Mouse (Mus musculus) urinary bladder, postnatal 36 days (tissue): ENCODE data around the gene 6430548M08Rik.
A peak's percentile ranks its signal among the peaks of the same experiment; 100 is the strongest.

Source experiments
- DNase-seq, 2 experiments: peaks; one replicate each; pipeline ENCODE4 v3.0.0; 2022; ENCODE audit warnings: low spot score in 2 of 2, mixed read lengths in 1 of 2

6430548M08Rik gene

DNA sequence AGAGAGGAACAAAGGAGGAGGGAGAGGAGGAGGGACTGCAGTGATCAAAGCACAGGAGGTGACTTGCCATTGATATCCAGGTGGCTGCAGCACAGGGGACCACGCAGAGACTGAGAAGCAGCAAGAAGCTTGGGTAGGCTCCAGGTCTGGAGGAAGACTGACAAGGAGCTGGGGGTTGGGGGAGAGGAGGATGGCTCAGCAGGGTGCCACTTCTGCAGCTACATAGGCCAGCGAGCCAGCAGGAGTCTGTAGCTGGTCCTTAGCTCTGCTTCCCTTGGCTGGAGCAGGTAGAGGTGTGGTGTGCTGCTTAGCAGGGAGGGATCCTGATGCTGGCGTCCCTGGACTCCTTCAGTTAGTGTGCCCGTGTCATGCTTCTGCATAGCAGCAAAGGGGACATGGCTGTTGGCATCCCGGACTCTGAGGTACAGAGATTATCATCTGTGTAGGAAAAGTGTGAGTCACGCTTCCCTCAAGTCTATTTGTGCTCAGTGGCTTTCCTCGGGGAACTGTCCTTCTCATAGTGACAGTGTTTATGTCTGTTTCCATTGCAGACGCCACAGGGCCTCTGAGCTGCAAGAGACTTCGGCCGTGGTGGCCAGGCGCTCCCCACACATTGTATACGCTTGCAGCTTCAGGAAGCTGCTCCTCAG, 30.8 kb downstream of the 6430548M08Rik start:
- no peak for DNase-seq

DNA sequence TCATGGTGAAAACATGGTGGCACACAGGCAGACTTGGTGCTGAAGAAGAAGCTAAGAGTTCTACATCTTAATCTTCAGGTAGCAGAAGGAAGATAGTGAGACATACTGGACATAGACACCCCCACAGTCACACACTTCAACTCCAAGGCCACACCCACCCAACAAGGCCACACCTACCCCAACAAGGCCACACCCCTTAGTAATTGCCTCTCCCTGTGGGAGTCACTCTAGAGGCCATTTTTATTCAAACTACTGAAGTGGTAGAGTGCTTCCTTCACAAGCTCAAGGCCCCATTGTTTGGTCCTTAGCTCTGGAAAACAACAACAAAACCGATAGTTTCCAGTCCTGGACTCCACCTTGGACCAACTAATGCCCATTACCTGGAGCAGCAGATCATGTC, 32.1 kb downstream of the 6430548M08Rik start:
- no peak for DNase-seq

DNA sequence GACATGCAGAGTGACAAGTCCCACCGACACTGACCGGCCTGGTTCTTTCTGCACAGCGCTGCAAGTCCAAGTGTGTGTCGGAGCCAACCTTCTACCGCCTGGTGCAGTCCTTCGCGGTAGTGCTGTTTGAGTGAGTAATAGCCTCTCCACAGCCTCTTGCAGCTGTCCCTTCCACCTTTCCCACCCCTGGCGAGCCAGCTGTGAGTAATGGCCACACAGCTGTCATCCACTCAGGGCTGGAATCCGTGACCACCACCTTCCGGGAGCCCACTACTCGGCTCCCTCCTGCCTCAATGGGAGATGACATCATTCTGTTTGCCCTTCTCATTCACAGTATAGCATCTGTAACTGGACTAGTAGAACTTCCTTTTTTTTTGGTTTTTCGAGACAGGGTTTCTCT, 36.1 kb downstream of the 6430548M08Rik start:
- no peak for DNase-seq

DNA sequence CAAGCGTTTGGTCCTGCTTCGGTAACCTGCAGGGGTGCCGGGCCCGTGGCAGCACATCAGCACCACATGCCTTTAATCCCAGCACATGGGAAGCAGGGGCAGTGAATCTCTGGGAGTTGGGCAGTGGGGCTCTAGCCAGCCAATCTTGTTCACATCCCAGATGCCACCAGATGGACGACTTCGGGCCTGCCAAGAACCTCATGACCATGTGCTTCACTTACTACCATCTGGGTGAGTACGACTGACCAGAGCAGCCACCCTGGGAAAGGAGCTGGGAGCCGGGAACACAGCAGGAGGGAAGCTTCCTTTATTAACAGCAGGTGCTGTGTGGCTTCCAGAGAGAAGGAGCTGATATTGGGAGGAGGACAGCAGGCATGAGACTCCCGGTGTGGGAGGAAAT, 37.2 kb downstream of the 6430548M08Rik start:
- DNase-seq, result no peak

DNA sequence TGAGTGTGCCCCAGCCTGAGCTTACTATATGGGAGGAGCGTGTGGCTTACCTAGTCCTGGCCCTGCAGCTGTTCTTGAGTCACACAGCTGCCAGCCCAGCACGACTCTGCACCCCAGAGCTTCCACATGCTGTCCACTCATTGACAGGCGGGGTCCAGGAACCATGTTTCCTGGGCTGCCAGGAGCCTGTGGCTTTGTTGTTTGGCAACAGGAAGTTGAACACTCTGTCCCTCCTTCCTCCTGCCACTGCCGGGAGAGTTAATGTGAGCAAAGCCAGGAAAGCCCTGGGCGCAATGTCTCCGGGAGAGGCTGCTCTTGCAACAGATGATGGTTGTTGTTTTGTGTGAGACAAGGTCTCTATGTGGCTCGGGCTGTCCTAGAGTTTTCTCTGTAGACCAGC, 38.7 kb downstream of the 6430548M08Rik start:
- DNase-seq, result no peak

DNA sequence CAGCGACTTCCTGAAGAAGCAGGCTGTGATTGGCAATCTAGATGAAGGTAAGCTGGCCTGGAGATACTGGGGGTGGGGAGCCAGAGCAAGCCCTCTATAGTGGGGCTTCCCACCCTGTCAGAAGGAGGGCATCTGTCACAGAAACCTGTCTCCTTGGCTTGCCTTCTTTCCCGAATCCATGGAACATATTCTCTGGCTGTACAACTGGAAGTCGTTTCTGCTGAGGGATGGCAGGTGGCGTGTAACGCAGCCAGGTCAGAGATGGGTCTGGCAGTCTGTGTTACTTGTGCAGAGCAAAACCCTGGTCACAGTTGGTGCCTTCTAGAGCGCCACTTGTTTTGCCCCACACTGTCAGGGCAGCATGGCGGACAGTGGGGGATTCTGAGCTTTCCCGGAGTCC, 46.4 kb downstream of the 6430548M08Rik start:
- DNase-seq, result no peak

DNA sequence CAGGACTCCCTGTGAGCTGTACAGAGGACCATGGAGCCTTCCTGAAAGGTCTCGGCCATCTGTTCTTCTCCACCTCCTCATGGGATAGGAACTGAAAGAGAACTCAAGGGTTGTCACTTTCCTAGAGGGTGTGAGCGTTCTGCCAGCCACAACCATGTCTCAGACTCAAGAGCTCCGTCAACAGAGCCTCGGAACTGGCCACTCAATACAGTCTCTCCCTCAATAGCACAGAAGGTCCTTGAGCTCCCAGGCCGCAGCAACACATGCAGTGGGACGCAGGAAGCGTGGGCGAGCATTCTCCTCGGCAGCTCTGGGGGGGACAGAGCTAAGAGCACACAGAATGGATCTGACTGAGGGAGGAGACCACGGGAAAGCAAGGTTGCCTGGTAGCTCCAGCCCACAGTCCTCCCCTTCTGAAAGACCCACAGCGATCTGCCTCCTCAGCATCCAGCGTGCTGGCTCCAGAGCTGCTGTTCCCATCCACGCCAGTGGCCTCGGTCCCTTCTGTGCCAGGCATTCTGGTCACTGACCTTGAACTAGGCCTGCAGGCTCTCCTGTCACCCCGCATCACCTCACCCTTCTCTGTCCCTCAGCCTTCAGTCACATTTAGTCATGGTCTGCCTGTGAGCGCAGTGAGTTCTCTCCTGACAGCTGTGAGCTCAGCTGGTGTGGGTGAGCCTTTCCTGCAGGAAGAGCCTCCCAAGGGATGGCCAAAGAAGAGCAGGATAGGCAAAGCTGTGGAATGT, 47.9 kb downstream of the 6430548M08Rik start:
- no peak for DNase-seq

DNA sequence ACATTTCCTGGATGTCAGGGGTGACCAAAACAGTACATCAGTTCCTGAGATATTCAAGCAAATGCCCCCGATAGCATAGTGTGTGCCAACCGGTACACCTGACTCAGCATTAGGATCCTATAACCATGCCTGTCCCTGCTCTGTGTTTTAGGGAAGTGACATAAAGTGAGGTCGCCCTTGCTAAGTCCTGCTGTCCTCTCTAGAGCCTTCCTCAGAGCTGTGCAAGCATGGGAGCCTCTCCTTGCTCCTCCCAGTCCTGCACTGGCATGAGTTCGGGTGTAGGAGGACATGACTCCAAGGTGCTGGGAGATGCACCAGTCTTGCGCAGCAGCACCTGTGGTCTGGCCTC, 48.4 kb downstream of the 6430548M08Rik start:
- no peak for DNase-seq

DNA sequence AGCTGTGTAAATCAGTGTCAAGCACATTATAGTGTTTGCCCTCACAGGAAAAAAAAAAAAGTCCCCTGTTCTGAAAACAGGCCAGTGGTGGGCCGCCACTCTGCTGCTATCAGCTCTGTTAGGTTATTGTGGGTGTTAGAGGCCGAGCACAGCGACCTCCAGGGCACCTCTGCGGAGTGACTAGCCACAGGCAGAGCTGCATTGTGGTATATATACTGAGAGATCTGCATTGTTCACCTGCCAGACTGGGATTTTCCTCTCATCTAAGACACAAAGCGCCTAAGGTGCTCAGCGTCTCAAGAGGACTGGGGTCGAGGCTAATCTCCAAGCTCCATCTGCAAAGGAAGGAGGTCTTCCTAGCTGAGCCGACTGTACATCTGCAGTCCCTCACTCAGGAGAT, 49.4 kb downstream of the 6430548M08Rik start:
- DNase-seq, result no peak

DNA sequence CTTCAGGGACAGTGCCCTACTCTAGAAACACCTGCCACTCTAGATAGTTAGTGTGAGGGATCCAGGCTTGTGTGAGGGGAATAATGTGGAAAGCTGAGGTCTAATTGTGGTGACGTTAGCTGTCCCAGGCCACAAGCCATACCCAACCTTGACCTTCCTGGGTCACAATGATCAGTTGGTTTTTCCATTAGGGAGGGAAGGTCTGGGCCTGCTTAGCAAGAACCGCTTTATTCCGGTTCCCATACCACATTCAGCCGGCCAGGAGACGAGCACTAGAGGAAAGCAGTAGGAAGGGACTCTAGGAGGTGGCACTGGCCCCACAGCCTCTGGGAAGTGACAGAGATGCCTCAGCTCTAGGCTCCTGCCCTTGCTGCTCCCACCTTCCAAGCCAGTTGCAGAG, 50.1 kb downstream of the 6430548M08Rik start:
- DNase-seq, result no peak

DNA sequence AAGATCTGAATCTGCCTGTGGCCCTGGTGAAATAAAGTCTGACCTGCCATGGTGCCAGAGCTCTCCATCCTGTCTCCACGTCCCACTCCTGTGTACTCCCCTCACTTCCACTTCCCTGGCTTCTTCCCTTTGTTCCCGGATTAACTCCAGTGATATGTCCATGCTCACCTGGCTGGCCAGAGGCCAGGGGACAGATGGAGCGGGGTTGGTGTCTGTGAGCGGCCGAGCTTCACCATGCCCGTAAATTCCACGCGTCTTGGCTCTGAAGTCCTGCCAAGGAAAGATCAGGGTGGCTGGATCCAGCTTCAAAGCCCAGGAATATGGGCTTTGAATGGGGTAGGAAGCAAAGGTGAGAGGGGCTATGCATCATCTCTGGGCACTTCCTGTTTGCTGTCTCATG, 53.2 kb downstream of the 6430548M08Rik start:
- no peak for DNase-seq

DNA sequence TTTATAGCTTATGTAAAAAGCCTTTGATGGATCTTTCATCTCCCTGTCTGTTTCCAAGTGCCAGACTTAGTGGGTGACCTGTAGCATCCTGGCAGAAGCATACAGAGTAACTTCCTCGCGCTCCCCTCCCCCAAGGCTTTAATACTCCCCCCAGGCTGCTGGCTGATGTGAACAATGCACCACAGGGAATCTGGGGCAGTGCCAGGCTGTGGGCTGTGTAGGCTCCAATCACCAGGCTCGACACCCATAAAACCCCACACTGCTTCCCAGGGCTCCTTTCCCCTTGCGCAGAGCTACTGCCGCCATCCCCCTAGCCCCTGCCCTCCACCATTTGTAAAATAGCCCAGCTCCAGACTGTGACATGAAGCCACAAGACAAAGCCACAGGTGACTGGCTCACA, 53.9 kb downstream of the 6430548M08Rik start:
- DNase-seq, result no peak

DNA sequence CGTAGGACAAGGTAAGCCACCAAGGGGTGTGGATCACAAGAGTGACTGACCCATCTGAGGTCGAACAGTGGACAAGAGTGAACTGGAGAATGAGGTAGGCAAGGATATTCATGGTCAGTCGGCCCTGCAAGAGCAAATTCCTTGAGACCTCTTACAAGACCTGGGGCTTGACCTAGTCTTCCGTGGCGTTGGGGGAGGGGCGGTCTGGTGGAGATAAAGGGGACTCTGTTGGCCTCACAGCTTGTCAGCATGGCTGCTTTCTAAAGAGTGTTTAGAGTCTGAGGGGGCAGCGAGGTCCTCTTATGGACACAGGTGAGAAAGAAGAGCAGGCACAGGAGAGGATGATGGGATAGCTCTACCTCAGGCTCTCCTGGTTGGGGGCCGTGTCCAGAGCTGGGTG, 55.2 kb downstream of the 6430548M08Rik start:
- DNase-seq, result no peak

DNA sequence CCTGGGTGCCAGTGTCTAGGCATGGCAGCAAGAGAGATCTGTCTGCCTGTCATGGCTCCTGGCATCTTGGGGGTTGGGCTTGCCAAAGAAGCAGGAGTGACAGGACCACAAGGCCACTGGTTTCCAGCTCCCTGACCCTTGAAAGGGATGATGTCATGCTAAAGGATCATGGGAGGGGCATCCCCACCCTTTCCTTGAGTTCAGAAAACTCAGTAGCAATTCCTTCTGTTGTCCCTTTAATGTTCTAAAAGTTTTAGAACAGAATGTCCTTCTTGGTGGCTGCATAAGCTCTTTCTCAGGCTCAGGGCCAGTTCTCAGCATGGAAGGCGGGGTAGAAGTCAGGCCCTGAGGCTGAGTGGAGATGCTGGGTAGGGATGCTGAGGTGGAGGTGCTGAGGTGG, 59.2 kb downstream of the 6430548M08Rik start:
- no peak for DNase-seq

DNA sequence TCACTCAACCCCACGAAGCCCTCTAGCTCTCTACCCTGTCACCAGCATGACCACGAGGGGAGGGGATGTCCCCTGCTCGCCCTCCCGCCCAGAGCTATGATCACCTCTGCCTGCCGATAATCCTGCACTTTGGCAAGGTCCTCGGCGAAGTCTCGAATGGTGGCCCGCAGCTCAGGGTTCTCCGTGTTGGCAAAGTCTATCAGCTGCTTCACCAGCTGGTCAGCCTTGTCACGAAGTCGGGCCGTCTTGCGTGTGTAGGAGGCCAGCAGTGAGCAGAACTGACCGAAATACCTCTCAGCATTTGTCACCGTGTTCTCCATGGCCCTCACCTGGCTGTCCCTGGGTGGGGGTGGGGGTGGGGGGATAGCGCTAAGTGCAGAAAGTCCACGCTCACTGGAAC, 60.7 kb downstream of the 6430548M08Rik start:
- DNase-seq, result no peak

DNA sequence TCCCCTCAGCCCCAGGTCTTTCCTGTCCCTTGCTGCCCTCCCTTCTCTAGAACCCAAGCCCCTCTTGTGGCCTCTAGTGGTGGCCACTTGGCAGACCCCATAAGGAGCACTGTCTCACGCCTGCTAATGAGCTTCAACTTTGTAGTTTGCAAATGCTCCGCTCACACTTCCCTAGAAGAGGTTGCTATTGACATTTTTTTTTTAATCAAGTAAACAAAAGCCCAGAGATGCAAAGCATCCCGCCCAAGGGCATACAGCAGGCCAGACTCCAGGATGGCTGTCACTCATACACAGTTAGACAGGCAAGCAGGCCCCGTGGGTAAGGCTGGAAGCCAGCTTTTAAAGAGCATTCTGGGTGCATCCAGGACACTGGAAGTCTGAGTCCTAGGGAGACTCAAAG, 62.7 kb downstream of the 6430548M08Rik start:
- DNase-seq, result no peak

DNA sequence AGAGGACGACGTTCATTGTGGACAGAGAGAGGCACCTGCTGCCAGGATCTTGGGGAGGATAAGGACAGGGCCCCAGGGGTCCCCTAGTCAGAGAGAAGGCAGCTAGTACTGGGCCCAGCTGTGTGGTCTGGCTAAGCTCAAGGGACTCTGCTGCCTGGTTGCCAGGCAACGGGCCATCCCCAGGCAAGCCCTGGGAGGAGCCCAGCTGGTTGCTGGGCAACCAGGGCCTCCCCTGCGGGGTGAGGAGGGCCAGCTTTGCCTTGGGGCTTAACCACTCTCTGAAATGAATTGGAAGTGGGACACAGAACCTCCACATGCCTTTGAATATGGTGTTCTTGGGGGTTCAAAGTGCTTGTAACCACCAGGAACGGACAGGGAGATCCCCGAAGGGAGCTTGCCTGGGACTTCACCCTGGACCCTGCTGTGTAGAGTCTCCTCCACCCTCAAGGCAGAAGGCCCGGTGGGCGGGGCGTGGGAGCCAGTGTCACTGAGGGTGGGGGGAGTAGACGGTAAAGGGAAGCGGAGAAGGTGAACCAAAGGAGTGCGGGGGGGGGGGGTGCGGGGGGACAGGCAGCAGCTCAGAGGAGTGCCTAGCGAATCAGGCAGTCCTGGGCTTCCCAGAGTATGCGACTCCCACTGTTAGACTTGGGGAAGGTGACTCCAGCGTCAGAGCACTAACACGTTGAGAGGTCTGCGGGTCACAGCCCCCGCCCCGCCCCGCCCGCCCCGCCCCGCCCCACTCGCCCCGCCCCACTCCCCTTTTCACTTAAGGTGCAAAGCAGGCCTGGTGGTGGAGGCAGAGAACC, 63.6 kb downstream of the 6430548M08Rik start, which contains the start of gene Fam92b:
Gene Fam92b, minus strand, starts transcription at position 149 of the 806 bp plus-strand sequence.
- DNase-seq, result peak in 1 of 2 experiments; percentile 24

DNA sequence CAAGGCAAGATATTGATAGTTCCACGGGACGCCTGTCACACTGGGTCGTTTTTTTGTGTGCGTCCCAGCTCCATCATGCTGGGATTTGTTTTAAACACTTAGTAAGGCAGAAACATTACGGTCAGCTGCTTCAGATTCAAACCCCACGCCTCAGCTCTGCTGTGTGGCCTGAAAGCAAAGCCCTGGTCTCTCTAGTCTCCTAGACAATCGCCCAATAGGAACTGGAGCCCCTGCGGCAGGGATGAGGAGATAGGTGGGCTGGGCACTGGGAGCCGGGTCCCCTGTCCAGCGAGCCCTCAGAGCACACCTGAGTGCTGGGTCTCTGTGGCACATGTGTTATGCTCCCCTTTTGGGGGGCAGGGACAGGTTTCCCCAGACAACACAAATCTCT, 64.2 kb downstream of the 6430548M08Rik start:
- DNase-seq, result no peak

DNA sequence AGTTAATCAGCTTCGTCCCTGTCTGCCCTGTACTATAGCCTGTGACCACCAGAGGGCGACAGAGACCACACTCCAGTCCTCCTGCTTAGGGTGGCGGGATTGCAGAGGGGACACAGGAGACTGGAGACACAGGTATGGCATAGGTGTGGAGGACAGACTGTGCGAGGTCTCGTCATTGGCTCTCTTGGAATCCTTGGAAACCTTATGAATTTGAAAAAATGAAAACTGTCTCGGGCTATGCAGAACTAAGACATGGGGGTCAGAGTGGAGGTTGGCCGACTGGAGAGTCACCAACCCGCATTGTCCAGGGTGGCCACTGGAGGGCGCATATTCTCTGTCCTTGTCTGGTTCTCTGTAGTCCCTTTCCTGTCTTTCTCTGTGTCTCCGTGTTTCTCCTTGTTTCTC, 65.1 kb downstream of the 6430548M08Rik start:
- DNase-seq, result peak; percentile 85

DNA sequence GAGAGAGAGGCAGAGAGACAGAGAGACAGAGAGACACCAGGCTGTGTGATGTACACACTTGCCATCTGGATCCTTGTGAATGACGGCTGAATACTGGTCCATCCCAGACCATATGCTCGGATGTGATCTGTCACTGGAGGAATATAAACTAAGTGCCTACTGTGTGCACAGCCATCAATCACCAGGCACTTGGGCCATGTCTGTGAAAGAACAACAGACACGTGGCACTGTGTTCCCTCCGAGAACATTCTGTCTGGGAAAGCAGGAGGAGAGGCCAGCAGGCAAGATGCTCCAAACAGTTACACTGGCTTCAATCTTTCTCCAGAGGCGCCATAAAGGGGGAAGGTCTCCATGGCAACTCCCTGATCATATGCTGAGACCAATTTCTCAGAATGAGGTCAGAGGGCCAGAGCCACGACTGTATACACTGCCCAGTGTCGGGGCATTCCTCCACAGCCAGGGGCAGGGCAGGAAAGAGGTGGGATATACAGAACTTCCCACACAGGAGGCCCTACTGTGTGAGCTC, 66.6 kb downstream of the 6430548M08Rik start:
- DNase-seq, result no peak

DNA sequence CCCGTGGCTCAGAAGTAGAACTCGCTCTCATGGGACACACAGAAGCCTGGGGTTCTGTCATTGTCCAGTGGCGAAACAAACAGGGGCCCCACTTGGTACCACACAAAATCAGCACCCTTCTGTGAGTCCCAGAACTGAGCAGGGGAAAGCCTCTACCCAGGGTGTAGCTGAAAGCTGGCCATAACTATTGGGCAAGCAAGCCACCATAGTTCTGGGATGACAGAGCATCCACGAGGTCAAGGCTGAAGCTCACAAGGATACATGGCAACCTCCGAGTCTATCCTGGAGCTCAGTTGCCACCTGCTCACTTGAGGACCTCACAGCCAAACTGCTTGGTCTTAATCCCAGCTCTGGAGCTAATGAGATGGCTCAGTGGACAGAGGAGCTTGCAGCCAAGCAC, 67.3 kb downstream of the 6430548M08Rik start:
- DNase-seq, result no peak

DNA sequence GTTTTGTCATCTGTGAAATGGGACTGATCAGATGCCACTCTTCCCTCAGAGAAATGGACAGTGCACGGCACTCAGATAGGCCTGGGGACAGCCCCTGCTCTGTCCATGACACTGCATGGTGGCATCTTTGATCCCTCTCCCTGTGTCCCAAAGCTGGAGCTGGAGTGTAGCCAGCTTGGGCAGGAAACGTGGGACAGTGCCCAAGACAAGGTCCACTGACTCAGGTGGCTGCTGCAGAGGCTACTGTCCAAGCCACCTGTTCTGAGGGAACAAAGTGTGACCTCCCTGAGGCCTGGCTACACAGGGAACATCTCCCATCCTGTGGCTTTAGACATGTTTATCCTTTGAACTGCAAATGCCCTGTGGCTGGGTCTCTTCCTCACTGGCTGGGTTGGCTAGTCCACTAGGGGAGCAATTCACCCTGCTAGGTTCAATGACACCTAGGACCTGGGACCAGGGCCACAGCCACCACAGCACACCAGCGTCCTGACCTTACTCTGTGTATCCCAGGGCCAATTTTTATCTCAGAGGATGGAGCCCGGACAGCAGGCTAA, 68.0 kb downstream of the 6430548M08Rik start:
- DNase-seq, result no peak
